Mouse (Mus musculus): ENCODE data around the gene Ntmt1. TPM values are rescaled to one million over a fixed set of nuclear protein-coding genes. Genes with fewer than 3 reads are reported as not detected.

Ntmt1 gene
- polyA plus RNA-seq, 1 experiment, result 23.8 TPM

DNA sequence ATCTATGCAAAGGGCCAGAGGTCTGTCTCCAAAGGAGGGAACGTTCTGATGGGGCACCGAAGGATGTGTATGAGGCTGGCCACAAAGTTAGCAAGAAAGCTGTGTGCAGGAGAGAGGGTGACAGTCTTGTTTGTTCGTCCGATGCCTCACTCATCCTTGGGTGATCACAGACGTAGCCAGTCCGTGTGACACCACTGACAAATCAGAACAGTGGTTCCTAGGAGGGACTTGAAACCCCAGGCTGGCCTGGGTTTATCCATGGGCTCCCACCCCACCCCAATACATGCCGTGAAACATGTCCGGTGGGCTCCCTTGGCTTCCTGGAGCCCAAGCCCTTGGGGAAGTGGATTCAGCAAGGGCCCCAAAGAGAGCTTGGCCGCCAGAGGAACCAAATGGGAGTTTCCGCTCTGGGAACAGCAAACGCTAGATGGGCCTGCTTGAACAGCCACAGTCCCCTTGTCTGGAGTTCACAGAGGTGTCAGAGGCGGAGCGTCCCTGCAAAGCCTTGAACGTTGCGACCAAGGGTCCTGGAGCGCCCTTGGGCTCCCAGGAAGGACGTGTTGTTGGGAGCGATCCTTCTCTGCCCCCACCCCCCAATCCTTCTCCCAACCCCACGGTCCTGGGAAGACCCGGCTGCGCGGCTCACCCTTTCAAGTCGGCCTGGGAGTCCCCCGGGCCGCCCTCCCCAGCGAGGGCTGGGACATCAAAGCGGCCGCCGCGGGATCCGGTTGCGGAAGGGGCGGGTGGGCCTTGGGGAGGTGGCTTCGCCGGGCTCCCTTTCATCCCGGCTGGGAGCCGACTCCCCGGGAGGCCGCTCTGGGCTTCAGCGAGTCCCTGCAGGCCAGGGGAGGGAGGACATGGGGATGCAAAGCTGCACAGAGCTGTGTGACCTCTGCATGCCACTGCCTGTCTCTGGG lies 23.3 kb upstream of the Ntmt1 start:
- Histone ChIP-seq H3K4me1 (ENCODE audit: control insufficient read depth, insufficient read depth, insufficient read length, low read length) (peaks cover 11% of the 10 kb centered on the region), H3K27ac (ENCODE audit: insufficient read depth, low read depth, low read length) (peak overlapping the region; percentile 28; the same call in 1 of the 2 replicates), H3K27me3 (ENCODE audit: control insufficient read depth, insufficient read depth, low read length) (no peaks in the 10 kb centered on the region), H3K36me3 (ENCODE audit: control insufficient read depth, insufficient read depth, low read length) (no peaks in the 10 kb centered on the region), H3K4me3 (ENCODE audit: low read depth, low read length) (peak overlapping the region; percentile 56)
- TF ChIP-seq POLR2A (IDR thresholded peaks at IDR 0.05; ENCODE audit: low read depth, low read length) (no peak), CTCF (IDR thresholded peaks at IDR 0.05; ENCODE audit: extremely low read depth, insufficient read length, insufficient replicate concordance, low read depth, low read length) (no peak)
- WGBS, result 7% methylated on average over 40 of the region's 40 CpGs

DNA sequence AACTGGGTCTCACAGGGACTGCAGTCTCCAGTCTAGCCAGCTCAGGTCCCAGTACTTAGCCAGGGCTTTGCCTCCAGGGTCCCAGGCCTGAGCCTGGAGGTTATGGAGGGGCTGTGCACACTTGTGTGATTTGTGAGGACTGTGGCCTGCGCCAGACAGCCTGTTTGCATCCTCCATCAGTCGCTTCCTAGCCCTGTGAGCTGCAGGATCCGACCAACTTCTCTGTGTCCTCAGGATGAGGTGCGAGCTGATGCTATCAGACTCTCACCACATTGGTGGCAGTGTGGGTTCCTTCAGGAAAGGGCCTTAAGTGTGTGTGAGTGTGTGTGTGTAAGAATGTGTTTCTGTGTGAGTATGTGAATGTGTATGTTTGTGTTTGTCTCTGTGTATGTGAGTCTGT lies 20.2 kb upstream of the Ntmt1 start:
- Histone ChIP-seq H3K27ac (ENCODE audit: insufficient read depth, low read depth, low read length) (no peak overlapping the region), H3K4me3 (ENCODE audit: low read depth, low read length) (no peak overlapping the region), H3K27me3 (ENCODE audit: control insufficient read depth, insufficient read depth, low read length) (no peaks in the 10 kb centered on the region), H3K4me1 (ENCODE audit: control insufficient read depth, insufficient read depth, insufficient read length, low read length) (peaks cover 11% of the 10 kb centered on the region), H3K36me3 (ENCODE audit: control insufficient read depth, insufficient read depth, low read length) (no peaks in the 10 kb centered on the region)
- 78% methylated on average over 4 of the region's 4 CpGs for WGBS
- TF ChIP-seq CTCF (IDR thresholded peaks at IDR 0.05; ENCODE audit: extremely low read depth, insufficient read length, insufficient replicate concordance, low read depth, low read length) (no peak), POLR2A (IDR thresholded peaks at IDR 0.05; ENCODE audit: low read depth, low read length) (no peak)

DNA sequence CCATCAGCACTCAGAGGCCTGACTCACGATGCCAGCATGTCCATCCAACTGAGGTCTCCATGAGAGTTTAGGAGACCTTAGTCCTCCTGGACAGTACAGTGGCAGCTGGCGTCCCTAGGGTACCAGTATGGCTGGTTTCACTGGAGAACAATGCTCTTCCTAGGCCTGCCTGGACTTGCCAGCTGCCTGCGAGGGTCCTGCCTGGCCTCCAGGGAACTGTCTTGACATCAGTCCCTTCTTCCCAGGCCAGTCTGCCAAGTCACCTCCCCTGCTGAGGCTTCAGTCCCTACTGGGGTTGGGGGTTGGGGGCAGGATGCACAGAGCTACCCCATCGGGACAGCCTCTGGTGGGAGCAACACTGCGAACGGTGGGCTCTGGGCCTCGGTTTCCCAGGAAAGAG lies 15.6 kb upstream of the Ntmt1 start:
- no peak overlapping the region for H3K4me3 ChIP-seq (ENCODE audit: low read depth, low read length)
- no peaks in the 10 kb centered on the region for H3K27me3 ChIP-seq (ENCODE audit: control insufficient read depth, insufficient read depth, low read length)
- WGBS, result 91% methylated on average over 7 of the region's 7 CpGs
- H3K27ac ChIP-seq (ENCODE audit: insufficient read depth, low read depth, low read length), result no peak overlapping the region
- H3K36me3 ChIP-seq (ENCODE audit: control insufficient read depth, insufficient read depth, low read length), result no peaks in the 10 kb centered on the region
- H3K4me1 ChIP-seq (ENCODE audit: control insufficient read depth, insufficient read depth, insufficient read length, low read length), result peaks cover 2% of the 10 kb centered on the region; the same call in 1 of the 2 replicates
- no peak for TF ChIP-seq POLR2A (IDR thresholded peaks at IDR 0.05; ENCODE audit: low read depth, low read length)
- no peak for TF ChIP-seq CTCF (IDR thresholded peaks at IDR 0.05; ENCODE audit: extremely low read depth, insufficient read length, insufficient replicate concordance, low read depth, low read length)

DNA sequence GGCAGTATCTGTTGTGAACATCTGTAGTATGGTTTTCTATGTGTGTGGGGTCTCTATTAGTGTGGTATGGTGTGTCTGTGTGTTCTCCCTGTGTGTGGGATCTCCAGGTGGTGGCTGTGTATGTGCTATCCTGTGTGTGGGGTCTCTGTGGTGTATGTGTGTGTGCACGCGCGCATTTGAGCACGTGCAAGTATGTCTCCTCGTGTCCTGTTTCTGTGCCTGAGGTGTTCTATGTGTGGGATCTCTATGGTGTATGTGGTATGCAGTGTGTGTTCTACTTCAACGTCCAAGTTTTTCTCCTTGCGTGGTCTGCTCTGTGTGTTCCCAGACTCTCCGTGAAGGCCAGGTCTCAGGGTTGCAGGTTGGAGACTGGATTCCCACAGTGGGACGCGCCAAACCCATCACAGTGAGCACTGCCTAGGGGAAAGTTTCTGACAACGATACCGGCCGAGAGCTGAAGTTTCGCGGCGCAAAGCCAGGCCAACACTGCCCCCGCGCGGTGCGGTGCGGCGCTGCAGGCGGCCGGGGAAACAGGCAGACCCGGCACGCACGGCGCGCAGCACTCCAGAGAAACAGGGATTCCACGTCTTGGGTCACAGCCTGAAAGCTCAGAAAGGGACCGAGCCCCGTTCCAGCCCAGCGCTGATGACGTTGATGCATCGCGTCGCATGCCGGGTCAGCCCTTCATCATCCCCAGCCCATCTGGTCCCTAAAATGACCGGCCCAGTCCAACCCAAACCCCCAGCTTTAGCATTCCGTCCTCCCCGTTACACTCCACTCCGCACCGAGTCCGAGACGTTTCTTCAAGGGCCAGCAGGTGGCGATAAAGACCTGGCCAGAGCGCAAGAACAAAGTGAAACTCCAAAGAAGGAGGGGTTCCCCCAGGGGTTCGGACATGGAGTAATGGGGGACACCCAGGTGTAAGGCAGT lies 13.2 kb upstream of the Ntmt1 start:
- Histone ChIP-seq H3K4me1 (ENCODE audit: control insufficient read depth, insufficient read depth, insufficient read length, low read length) (peaks cover 2% of the 10 kb centered on the region; the same call in 1 of the 2 replicates), H3K27ac (ENCODE audit: insufficient read depth, low read depth, low read length) (peak overlapping the region; percentile 32; the same call in 1 of the 2 replicates), H3K36me3 (ENCODE audit: control insufficient read depth, insufficient read depth, low read length) (no peaks in the 10 kb centered on the region), H3K4me3 (ENCODE audit: low read depth, low read length) (peak overlapping the region; percentile 63), H3K27me3 (ENCODE audit: control insufficient read depth, insufficient read depth, low read length) (no peaks in the 10 kb centered on the region)
- 5% methylated on average over 48 of the region's 48 CpGs for WGBS
- peak; percentile 80 for TF ChIP-seq CTCF (IDR thresholded peaks at IDR 0.05; ENCODE audit: extremely low read depth, insufficient read length, insufficient replicate concordance, low read depth, low read length)
- peak; percentile 20; the same call in 1 of the 2 replicates for TF ChIP-seq POLR2A (IDR thresholded peaks at IDR 0.05; ENCODE audit: low read depth, low read length)

DNA sequence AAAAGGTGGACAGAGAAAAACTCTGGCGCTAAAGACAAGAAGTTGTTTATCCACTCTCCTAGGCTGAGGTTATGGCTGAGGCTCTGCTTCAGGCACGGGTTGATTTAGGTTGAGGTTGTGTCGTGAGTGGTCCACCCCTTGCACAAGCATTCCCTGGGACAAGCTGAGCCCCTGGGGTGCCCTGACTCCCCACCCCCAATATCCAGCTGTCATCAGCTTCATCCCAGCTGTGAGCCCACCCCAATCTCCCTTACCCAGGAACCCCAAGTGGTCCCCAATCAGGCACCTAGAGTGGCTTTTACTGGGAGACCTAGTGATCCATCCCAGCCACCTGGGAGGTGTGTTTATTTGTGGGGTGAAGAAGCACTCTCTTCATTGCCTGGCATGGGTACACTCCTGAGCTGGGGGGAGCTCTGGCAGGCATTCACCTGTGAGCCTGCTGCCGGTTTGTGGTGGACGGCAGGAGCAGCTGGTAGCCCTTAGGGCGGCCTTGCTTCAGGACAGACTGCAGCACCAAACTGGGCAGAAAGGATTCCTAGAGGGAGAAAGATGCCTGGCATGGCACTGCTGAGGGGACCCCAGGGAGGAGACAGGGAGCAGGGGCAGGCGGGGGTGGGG lies 12.2 kb upstream of the Ntmt1 start:
- Histone ChIP-seq H3K27me3 (ENCODE audit: control insufficient read depth, insufficient read depth, low read length) (no peaks in the 10 kb centered on the region), H3K27ac (ENCODE audit: insufficient read depth, low read depth, low read length) (no peak overlapping the region), H3K4me3 (ENCODE audit: low read depth, low read length) (no peak overlapping the region), H3K36me3 (ENCODE audit: control insufficient read depth, insufficient read depth, low read length) (no peaks in the 10 kb centered on the region), H3K4me1 (ENCODE audit: control insufficient read depth, insufficient read depth, insufficient read length, low read length) (peaks cover 2% of the 10 kb centered on the region; the same call in 1 of the 2 replicates)
- WGBS, result 78% methylated on average over 7 of the region's 7 CpGs
- TF ChIP-seq POLR2A (IDR thresholded peaks at IDR 0.05; ENCODE audit: low read depth, low read length) (no peak), CTCF (IDR thresholded peaks at IDR 0.05; ENCODE audit: extremely low read depth, insufficient read length, insufficient replicate concordance, low read depth, low read length) (no peak)

DNA sequence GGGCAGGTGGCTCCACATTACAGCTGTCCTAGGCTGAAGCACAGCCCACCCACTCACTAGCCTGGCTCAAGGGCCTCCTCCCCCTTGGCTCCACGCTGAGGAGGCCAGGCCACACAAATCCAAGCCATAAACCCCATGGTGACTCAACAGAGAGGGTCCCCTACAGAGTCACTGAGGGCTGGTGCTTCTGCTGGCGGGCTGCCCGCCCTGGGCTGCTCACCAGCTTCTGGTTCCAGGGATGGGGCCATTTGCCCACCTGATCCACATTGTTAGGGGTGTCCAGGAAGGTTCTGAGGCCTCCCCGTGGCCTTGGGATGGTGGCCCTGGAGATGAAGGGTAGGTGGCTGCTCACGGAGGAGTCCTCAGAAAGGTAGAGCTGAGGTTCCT lies 11.7 kb upstream of the Ntmt1 start:
- peaks cover 2% of the 10 kb centered on the region; the same call in 1 of the 2 replicates for H3K4me1 ChIP-seq (ENCODE audit: control insufficient read depth, insufficient read depth, insufficient read length, low read length)
- WGBS, result 81% methylated on average over 5 of the region's 5 CpGs
- H3K4me3 ChIP-seq (ENCODE audit: low read depth, low read length), result no peak overlapping the region
- no peaks in the 10 kb centered on the region for H3K36me3 ChIP-seq (ENCODE audit: control insufficient read depth, insufficient read depth, low read length)
- H3K27ac ChIP-seq (ENCODE audit: insufficient read depth, low read depth, low read length), result no peak overlapping the region
- no peak for TF ChIP-seq CTCF (IDR thresholded peaks at IDR 0.05; ENCODE audit: extremely low read depth, insufficient read length, insufficient replicate concordance, low read depth, low read length)
- TF ChIP-seq POLR2A (IDR thresholded peaks at IDR 0.05; ENCODE audit: low read depth, low read length), result no peak
- H3K27me3 ChIP-seq (ENCODE audit: control insufficient read depth, insufficient read depth, low read length), result peaks cover under 1% of the 10 kb centered on the region; the same call in 1 of the 2 replicates
